Mouse (Mus musculus) liver, adult 10 weeks (tissue): ENCODE results near the gene Gm12569. TPM values are rescaled to one million over a fixed set of nuclear protein-coding genes. Genes with fewer than 3 reads are reported as not detected.

ENCODE experiments used
- polyA plus RNA-seq: library from polyadenylated mRNA; stranded (reverse); fragments of 350-450 nt; fragmentation: Illumina TruSeq; extraction: RNeasy Lipid Tissue Mini Kit (QIAGEN cat#74804); gene quantifications from one replicate; pipeline ENCODE4 v1.2.3, GENCODE M21; 2014; ENCODE audit warnings: low read depth, low replicate concordance

Gene Gm12569
- polyA plus RNA-seq = not detected

DNA sequence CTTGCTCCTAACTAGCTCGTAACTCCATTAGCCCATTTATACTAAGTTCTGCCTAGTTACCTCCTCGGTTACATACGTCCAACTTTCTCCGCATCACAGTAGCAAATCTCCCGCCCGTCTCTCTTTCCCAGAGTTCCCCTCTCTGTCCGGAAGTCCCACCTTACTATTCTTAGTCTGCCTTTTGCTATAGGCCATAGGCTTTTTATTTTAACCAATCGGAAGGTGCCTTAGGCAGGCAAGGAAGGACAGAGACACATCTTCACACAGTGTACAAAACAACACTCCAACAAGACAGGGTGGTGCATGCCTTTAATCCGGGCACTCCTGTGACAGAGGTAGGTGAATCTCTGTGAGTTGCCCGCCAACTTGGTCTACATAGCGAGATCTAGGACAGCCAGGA, at the start of gene Gm12569:
Gm12569 (plus strand) TSS at position 166 of the 400 bp plus-strand sequence.

GRCm38 (mm10) chr11:51261680-51262219, 41.5 kb downstream of the Gm12569 start, which contains the start of gene Clk4:
TSS of gene Clk4 (plus strand) at chr11:51261730.

DNA sequence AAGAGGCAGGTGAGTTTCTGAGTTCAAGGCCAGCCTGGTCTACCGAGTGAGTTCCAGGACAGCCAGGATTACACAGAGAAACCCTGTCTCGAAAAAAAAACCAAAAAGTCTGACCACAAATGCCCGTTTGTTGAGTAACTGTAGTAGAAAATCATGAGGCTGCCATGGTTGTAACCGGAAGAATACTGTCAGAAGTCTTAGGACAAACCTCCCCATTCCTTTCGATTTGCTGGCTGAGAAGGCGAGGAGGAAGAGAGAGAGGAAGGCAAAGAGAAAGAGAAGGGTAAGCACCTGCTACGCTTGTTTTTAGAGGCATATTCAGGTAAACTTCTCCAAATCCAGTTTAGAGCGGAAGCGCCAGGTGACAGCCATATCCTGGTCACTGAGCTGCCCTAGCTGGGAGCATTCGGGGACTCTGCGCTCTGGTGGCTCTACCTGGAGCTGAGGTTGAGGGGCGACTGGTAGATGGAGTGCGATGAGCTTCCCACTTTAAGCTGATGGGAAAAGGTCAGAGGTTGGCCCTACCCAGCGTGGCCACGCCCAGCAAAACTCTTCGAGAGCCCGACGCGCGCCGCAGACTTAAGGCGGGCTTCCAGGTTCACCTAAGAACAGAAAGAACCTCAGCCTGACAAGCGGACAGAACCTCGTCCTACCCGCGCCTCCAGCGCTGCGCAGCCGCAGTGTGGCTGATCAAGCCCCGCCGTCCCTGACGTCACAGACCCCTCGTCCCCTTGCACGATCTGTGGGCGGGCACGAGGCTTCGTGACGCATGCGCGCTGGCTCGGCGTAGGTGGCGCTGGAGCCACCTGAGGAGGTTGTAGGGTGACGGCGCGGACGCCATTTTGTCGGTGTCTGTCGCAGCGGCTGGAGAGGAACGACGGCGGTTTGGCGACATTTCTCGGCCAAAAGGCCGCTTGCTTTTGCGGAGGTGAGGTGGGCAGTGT, 42.3 kb downstream of the Gm12569 start, which contains the start of gene BC049762:
BC049762 (minus strand) TSS at position 705 of the 944 bp plus-strand sequence.

Other genes with a start within 250 kb of the Gm12569 start
- not detected for gene Olfr1377, start 238.5 kb upstream of the Gm12569 start, polyA plus RNA-seq
- not detected for gene Olfr51, start 216.9 kb upstream of the Gm12569 start, polyA plus RNA-seq
- gene Olfr54, start 206.2 kb upstream of the Gm12569 start, polyA plus RNA-seq = not detected
- gene Olfr1375, start 172.4 kb upstream of the Gm12569 start, polyA plus RNA-seq = not detected
- gene Zfp354a, start 161.2 kb upstream of the Gm12569 start, polyA plus RNA-seq = 10.1 TPM
- gene Clk4, start 41.3 kb downstream of the Gm12569 start, polyA plus RNA-seq = 123 TPM
- not detected for gene BC049762, start 42.6 kb downstream of the Gm12569 start, polyA plus RNA-seq
- not detected for gene Col23a1, start 69.4 kb downstream of the Gm12569 start, polyA plus RNA-seq